Mouse (Mus musculus): Measurements from ENCODE around the gene Lrrc31.

The Lrrc31 gene

GRCm38 (mm10) chr3:30690976-30691375 is 8.7 kb downstream of the Lrrc31 start:
- DNase-seq (ENCODE audit: low spot score in 2 of 2): no peak

- DNase-seq (ENCODE audit: low spot score in 2 of 2): no peak
These were observed 12.4 kb downstream of the Lrrc31 start for GRCm38 (mm10) chr3:30687216-30687615.

- DNase-seq (ENCODE audit: low spot score in 2 of 2): no peak
These were observed 16.5 kb downstream of the Lrrc31 start for GRCm38 (mm10) chr3:30683190-30683589.

- no peak for DNase-seq (ENCODE audit: low spot score in 2 of 2)
These were observed 41.2 kb downstream of the Lrrc31 start for GRCm38 (mm10) chr3:30658486-30658885.

DNA sequence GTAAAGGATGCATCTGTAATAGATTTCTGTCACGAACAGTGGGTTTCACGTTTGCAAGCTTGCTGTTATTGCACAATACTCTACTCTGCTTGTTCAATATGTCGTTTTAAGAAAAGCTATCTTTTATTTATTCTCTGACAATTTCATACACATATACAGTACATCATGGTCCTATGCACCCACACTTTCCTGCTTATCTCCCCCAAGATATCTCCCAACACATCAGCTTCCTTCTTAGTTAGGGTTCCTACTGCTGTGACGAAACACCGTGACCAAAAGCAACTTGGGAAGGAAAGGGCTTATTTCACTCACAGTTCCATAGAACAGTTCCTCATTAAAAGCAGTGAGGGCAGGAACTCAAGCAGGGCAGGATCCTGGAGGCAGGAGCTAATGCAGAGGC is 43.7 kb downstream of the Lrrc31 start:
- DNase-seq (ENCODE audit: low spot score in 2 of 2): no peak

- DNase-seq (ENCODE audit: low spot score in 2 of 2): no peak
These were observed 49.4 kb downstream of the Lrrc31 start for GRCm38 (mm10) chr3:30650062-30650841.

- no peak for DNase-seq (ENCODE audit: low spot score in 2 of 2)
These were observed 51.2 kb downstream of the Lrrc31 start for GRCm38 (mm10) chr3:30648466-30648865.

DNA sequence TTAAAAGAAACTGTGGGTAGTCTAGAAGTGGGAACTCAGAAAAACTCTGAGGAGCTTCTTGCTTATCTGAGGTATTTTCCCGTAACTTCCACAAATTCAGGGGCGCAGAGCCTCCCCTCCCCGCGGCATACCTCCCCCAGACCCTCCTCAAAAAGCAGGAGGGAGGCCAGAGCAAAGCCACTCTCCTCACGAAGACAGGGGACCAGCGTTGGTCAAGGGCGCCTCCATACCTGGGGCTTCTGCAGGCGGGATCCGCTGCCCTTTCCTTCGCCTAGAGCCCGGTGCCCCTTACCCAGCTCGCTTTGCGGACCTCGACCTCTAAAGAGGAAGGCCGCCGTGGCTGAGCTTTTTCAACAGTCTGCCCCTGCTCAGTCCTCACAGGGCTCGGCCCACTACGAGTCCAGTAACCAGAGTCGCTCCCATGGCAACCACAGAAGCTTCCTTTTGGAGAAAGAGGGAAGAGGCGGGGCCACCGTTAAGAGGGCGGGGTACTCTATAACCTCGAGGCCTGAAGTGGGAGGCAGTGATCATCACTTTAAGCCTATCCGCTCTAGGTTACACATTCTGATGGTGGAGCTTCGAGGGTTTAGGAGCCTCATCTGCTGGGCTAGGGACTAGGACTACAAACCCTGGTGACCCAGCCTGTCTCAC is 52.1 kb downstream of the Lrrc31 start, which contains the start of gene Lrrc34:
Lrrc34 (minus strand) TSS at position 430 of the 651 bp plus-strand sequence.
- DNase-seq (ENCODE audit: low spot score in 2 of 2): no peak

- DNase-seq (ENCODE audit: low spot score in 2 of 2): no peak
These were observed 52.9 kb downstream of the Lrrc31 start for GRCm38 (mm10) chr3:30646761-30647160.

- DNase-seq (ENCODE audit: low spot score in 2 of 2): no peak
These were observed 55.4 kb downstream of the Lrrc31 start, which contains the start of gene Lrriq4 for GRCm38 (mm10) chr3:30644207-30644606. Lrriq4 (plus strand) TSS chr3:30644507.

- DNase-seq (ENCODE audit: low spot score in 2 of 2): no peak
These were observed 64.0 kb downstream of the Lrrc31 start for GRCm38 (mm10) chr3:30635629-30636028.

DNA sequence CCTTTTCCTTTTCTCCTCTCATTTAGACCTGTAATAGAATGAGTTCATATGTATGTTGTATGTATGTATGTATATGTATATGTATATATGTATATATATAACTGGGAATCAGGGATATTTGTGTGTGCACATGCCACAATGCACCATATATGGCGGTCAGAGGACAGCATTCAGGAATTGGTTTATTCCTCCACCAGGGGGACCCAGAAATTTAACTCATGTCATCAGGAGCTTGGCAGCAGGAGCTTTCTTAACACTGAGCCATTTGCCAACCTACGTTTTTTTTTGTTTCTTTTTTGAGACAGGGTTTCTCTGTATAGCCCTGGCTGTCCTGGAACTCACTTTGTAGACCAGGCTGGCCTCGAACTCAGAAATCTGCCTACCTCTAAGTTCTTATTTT is 66.0 kb downstream of the Lrrc31 start:
- DNase-seq (ENCODE audit: low spot score in 2 of 2): no peak

All from spleen, postnatal 14 days (tissue).